Comparison of ENCODE assay signal across 20 mouse cellular contexts in genomic region chr17:85622493-85623157, GRCm38 (mm10). TPM values are rescaled to one million over a fixed set of nuclear protein-coding genes. Genes with fewer than 3 reads are reported as not detected.
A peak's percentile ranks its signal among the peaks of the same experiment; 100 is the strongest.
DNase-seq lines count a peak whose midpoint lies in the region; ATAC-seq lines count a peak whose summit lies in the region.
"Had no signal": no experiment of that assay in that cellular context is flagged by ENCODE, and none has a peak within 500 bp of the region (broad histone marks: within the 10 kb centered on the region; RNA-seq: fewer than 3 reads in every experiment).

No protein-coding gene starts in this region.

- no peaks in the 10 kb centered on the region for H3K9me3 ChIP-seq in embryonic facial prominence, embryonic 15.5 days (replicated peaks)
- no peaks in the 10 kb centered on the region for H3K9me3 ChIP-seq in midbrain, embryonic 10.5 days (replicated peaks)

- peaks cover 33% of the 10 kb centered on the region for H3K4me1 ChIP-seq in embryonic facial prominence, embryonic 15.5 days
- peaks cover 75% of the 10 kb centered on the region for H3K4me1 ChIP-seq in midbrain, embryonic 10.5 days

- ATAC-seq in embryonic facial prominence, embryonic 15.5 days (ENCODE audit: insufficient number of reproducible peaks, low FRiP score, low TSS enrichment, low read depth): no peak
- ATAC-seq: inflammation-experienced regulatory T-cells, adult 6 months; Patski had no signal

- no peak overlapping the region for H3K4me2 ChIP-seq in embryonic facial prominence, embryonic 15.5 days (replicated peaks)

- peaks cover 94% of the 10 kb centered on the region for H3K27me3 ChIP-seq in embryonic facial prominence, embryonic 15.5 days
- H3K27me3 ChIP-seq in midbrain, embryonic 10.5 days (ENCODE audit: low read depth, poor library complexity, severe bottlenecking): peaks cover 100% of the 10 kb centered on the region
- H3K27me3 ChIP-seq: CH12.LX had no signal

- WGBS in embryonic facial prominence, embryonic 15.5 days: 21% methylated on average over 12 of the region's 12 CpGs
- 3% methylated on average over 12 of the region's 12 CpGs for WGBS in midbrain, embryonic 10.5 days

- no peak overlapping the region for H3K9ac ChIP-seq in embryonic facial prominence, embryonic 15.5 days
- H3K9ac ChIP-seq: liver, embryonic 14.5 days had no signal

- H3K4me3 ChIP-seq in embryonic facial prominence, embryonic 15.5 days (replicated peaks): peak overlapping the region; percentile 44
- H3K4me3 ChIP-seq in midbrain, embryonic 10.5 days: peak overlapping the region; percentile 56

- no peak overlapping the region for H3K27ac ChIP-seq in embryonic facial prominence, embryonic 15.5 days (replicated peaks)
- peak overlapping the region; percentile 81 for H3K27ac ChIP-seq in midbrain, embryonic 10.5 days (replicated peaks)
- H3K27ac ChIP-seq: liver, embryonic 14.5 days had no signal

- peak; percentile 4 for DNase-seq in right cerebral cortex, postnatal 4 days
- DNase-seq in right cerebral cortex, postnatal 36 days (ENCODE audit: low spot score in 2 of 2): no peak
- DNase-seq in midbrain, embryonic 10.5 days (ENCODE audit: low spot score): peak; percentile 52
- DNase-seq in ovary, adult 18-20 months (ENCODE audit: low spot score): no peak
- DNase-seq in thymus, postnatal 14 days: no peak
- DNase-seq in B cell, adult 2 months: no peak
- DNase-seq: adrenal gland, adult 2 months; cerebellum, adult 2 months; heart, adult 18-20 months; lung, postnatal 36 days; thymus, postnatal 25 days had no signal

- H3K36me3 ChIP-seq in embryonic facial prominence, embryonic 15.5 days: no peaks in the 10 kb centered on the region
- no peaks in the 10 kb centered on the region for H3K36me3 ChIP-seq in midbrain, embryonic 10.5 days

RNA-seq across cellular contexts. Expression of gene Six3, which starts 9.2 kb away (rescaled TPM):
- 6.0 and 6.6 TPM in 2 replicates for polyA plus RNA-seq in embryonic facial prominence, embryonic 15.5 days (2015; fragmentation: Nextera tagmentation; extraction: Ambion mirVana)
- polyA plus RNA-seq in midbrain, embryonic 10.5 days (2016; fragmentation: Nextera tagmentation; extraction: Ambion mirVana): 4.0 and 7.9 TPM in 2 replicates
- polyA plus RNA-seq: adrenal gland, adult 2 months; heart, embryonic 16.5 days; limb, embryonic 11.5 days; small intestine, adult 2 months; stomach, embryonic 16.5 days had no signal

Comparison
In these comparisons a context has a peak if more than half of its experiments do, and no peak if none do; other contexts are left out.
1. DNase-seq: peak in right cerebral cortex, postnatal 4 days (single experiment) and midbrain, embryonic 10.5 days (single experiment); none in right cerebral cortex, postnatal 36 days (0 of 2), ovary, adult 18-20 months (single experiment), thymus, postnatal 14 days (single experiment) and B cell, adult 2 months (0 of 2).